Mouse (Mus musculus) frontal cortex, adult 2 months (tissue): ENCODE results near the gene Mrgprd. TPM values are rescaled to one million over a fixed set of nuclear protein-coding genes. Genes with fewer than 3 reads are reported as not detected.

Experiments
- DNase-seq, 2 experiments: peaks; one replicate each; pipeline ENCODE4 v3.0.0; 2022; ENCODE audit warnings: low spot score in 1 of 2; ENCODE audit errors: extremely low spot score in 1 of 2
- polyA plus RNA-seq: library from polyadenylated mRNA; depleted of rRNA; stranded (reverse); fragments of >200 nt; gene quantifications from 2 replicates; pipeline ENCODE4 v1.2.3, GENCODE M21; 2012; rRNA removed

The Mrgprd gene
- polyA plus RNA-seq, 1 experiment, result not detected

DNA sequence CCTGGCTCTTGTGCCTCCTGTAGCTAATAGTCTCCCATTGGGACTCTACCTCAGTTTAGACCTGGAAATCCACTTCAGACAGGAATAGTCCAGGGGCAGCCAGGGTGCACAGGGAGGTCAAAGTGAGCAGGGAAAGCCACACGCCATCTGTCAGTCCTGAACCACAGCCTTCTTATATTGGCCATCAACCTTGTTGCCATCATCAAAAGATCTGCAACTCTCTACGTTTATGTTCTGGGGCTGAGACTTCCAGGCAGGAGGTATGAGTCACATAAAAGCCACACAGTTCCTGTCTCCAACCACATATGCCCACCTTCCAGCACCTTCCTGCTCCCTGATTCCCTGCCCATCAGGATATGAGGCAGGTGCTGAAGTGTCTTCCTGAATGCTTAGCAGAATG lies 23.3 kb downstream of the Mrgprd start:
- DNase-seq, result no peak

GRCm38 (mm10) chr7:145340248-145340904 lies 25.7 kb downstream of the Mrgprd start:
- no peak for DNase-seq

Other genes starting within 250 kb of the Mrgprd start
- gene 1810010D01Rik, start 106.7 kb upstream of the Mrgprd start, polyA plus RNA-seq, result 2.1 and 2.7 TPM in 2 replicates
- 7.2 and 8.2 TPM in 2 replicates for gene Tpcn2, start 30.8 kb upstream of the Mrgprd start, polyA plus RNA-seq
- 1.8 and 2.5 TPM in 2 replicates for gene Mrgprf, start 14.0 kb upstream of the Mrgprd start, polyA plus RNA-seq